Mouse (Mus musculus) heart, embryonic 15.5 days (tissue): ENCODE results near the gene Ly6g5c. TPM values are rescaled to one million over a fixed set of nuclear protein-coding genes. Genes with fewer than 3 reads are reported as not detected.

Experiments used
- ATAC-seq: fragments of 200-750 bp; cut with Nextera tagmentation; replicated peaks from 2 replicates; pipeline ENCODE4 v1.8.0; 2017; ENCODE audit warnings: low read depth, moderate TSS enrichment; ENCODE audit not compliant: insufficient number of reproducible peaks, insufficient read depth, low FRiP score
- H3K27ac ChIP-seq: fragments of 300-500 bp; sonication (generic); 2 replicates; pipeline ENCODE4 v1.5.1; 2015; ENCODE audit warnings: mild to moderate bottlenecking, inconsistent platforms
- H3K27me3 ChIP-seq: fragments of 300-500 bp; sonication (generic); 2 replicates; pipeline ENCODE4 v1.6.1; 2015; ENCODE audit warnings: inconsistent platforms
- H3K36me3 ChIP-seq: fragments of 300-500 bp; sonication (generic); 2 replicates; pipeline ENCODE4 v1.6.1; 2015; ENCODE audit warnings: mild to moderate bottlenecking, inconsistent platforms
- H3K4me1 ChIP-seq: fragments of 300-500 bp; sonication (generic); replicated peaks from 2 replicates; pipeline ENCODE4 v1.6.1; 2015; ENCODE audit warnings: inconsistent platforms
- H3K4me2 ChIP-seq: fragments of 300-500 bp; sonication (generic); 2 replicates; pipeline ENCODE4 v1.6.1; 2015; ENCODE audit warnings: inconsistent platforms, mild to moderate bottlenecking, moderate library complexity
- H3K4me3 ChIP-seq: fragments of 300-500 bp; sonication (generic); 2 replicates; pipeline ENCODE4 v1.5.1; 2015; ENCODE audit warnings: mild to moderate bottlenecking, inconsistent platforms
- H3K9ac ChIP-seq: fragments of 300-500 bp; sonication (generic); 2 replicates; pipeline ENCODE4 v1.6.1; 2015; ENCODE audit warnings: mild to moderate bottlenecking, inconsistent platforms
- H3K9me3 ChIP-seq: fragments of 300-500 bp; sonication (generic); replicated peaks from 2 replicates; pipeline ENCODE4 v1.6.1; 2016; ENCODE audit warnings: inconsistent platforms
- WGBS: fragments of 180-500 bp; shearing (Covaris S2); methylation state at CpG from one replicate; pipeline ENCODE4 v1.1.7; 2015; ENCODE audit warnings: mixed read lengths; 5-methylcytosine and 5-hydroxymethylcytosine counted together
- polyA plus RNA-seq: library from polyadenylated mRNA; unstranded; fragments of >200 nt; fragmentation: Nextera tagmentation; extraction: Ambion mirVana; gene quantifications from 2 replicates; pipeline ENCODE4 v1.2.1, GENCODE M21; 2015

Gene Ly6g5c
- polyA plus RNA-seq, 1 experiment from 2014 or later: not detected

GRCm38 (mm10) chr17:35068213-35068914 lies 39.7 kb upstream of the Ly6g5c start:
- Histone ChIP-seq H3K4me3 (no peak overlapping the region), H3K4me2 (no peak overlapping the region), H3K9ac (no peak overlapping the region), H3K27me3 (peaks cover 51% of the 10 kb centered on the region), H3K36me3 (no peaks in the 10 kb centered on the region), H3K9me3 (no peaks in the 10 kb centered on the region), H3K4me1 (peaks cover 22% of the 10 kb centered on the region), H3K27ac (no peak overlapping the region)
- ATAC-seq: no peak
- WGBS: 69% methylated on average over 17 of the region's 17 CpGs

DNA sequence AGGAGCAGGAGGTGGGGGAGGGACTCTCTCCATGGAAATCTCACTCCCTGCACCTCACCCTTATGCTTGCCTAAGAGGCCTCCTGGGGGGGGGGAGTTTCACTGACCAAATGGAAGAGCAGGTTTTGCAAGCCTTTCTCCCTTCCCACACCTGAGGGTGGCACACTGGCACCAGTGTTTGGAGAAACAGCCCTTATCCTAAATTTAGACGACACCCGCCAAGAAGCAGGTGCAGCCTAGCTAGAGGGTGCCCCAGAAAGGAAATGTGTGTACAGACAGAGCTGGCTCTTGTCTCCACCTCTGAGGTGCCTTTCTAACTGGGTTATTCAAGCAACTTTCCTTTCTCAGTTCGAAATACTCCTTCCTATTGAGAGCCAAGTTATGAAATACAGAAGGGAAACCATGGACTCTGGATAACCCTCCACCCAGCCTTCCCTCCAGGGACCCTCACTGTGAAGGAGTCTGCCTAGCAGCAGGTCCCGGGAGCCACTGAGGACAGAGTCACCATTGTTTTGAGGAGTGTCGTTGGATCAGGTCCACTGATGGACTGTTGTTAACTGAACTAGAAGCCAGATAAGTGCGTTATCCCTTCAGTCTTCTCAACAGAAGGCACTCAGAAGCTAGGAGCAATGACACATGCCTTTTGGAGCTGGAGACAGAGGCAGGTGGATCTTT lies 37.4 kb upstream of the Ly6g5c start:
- Histone ChIP-seq H3K4me3 (no peak overlapping the region), H3K27me3 (peaks cover 34% of the 10 kb centered on the region), H3K27ac (no peak overlapping the region), H3K4me2 (no peak overlapping the region), H3K9me3 (no peaks in the 10 kb centered on the region), H3K9ac (no peak overlapping the region), H3K4me1 (peaks cover 6% of the 10 kb centered on the region), H3K36me3 (no peaks in the 10 kb centered on the region)
- WGBS: 41% methylated on average over 6 of the region's 6 CpGs
- no peak for ATAC-seq

DNA sequence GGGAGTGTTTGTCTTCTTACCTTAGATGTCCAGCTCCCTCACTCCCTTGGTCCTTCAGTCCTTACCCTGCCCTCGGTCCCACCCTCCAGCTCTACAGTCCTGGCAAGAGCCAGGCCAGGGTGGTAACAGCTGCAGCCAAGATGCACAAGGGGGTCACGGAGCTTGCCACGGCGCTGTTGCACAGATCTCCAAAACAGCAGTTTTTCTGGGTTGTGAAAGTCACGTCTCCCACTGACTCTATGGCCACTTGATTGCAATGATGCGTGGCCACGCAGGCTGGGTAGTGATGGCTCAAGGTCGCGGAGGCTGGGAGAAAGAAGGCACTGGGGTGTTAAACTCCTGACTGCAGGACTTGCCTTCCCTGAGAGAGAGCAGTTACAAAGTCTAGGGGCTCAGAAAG lies 36.6 kb upstream of the Ly6g5c start:
- Histone ChIP-seq H3K4me1 (peaks cover 5% of the 10 kb centered on the region), H3K27me3 (peaks cover 27% of the 10 kb centered on the region), H3K9ac (no peak overlapping the region), H3K27ac (no peak overlapping the region), H3K4me2 (no peak overlapping the region), H3K4me3 (no peak overlapping the region), H3K36me3 (no peaks in the 10 kb centered on the region), H3K9me3 (no peaks in the 10 kb centered on the region)
- ATAC-seq: no peak
- 70% methylated on average over 9 of the region's 9 CpGs for WGBS

DNA sequence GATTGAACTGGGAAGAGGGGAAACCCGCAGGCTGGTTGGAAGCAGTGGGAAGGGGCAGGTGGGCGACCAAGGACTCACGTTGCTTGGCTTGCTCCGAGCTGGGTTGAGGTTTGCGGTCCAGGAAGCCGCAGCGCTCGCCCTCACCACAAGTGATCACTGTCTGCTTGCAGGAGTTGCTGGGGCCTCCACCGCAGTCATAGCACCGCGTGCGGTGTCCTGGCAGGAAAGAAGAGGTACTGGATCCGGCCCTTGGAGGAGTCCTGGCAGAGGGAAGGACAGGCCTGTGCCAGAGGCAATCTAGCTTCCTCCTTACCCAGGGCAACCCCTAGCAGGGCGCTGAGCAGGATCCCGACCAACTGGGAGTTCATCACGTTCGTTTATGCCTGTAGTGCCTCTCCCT lies 34.0 kb upstream of the Ly6g5c start:
- Histone ChIP-seq H3K9me3 (no peaks in the 10 kb centered on the region), H3K4me2 (no peak overlapping the region), H3K4me1 (peaks cover 20% of the 10 kb centered on the region), H3K9ac (no peak overlapping the region), H3K36me3 (no peaks in the 10 kb centered on the region), H3K27ac (no peak overlapping the region), H3K4me3 (no peak overlapping the region), H3K27me3 (peaks cover 2% of the 10 kb centered on the region; the same call in 1 of the 2 replicates)
- no peak for ATAC-seq
- WGBS: 47% methylated on average over 17 of the region's 17 CpGs

- no peaks in the 10 kb centered on the region for H3K9me3 ChIP-seq
- H3K4me2 ChIP-seq: peak within 1 kb of the TSS; percentile 59
- H3K27me3 ChIP-seq: peaks cover 4% of the 10 kb centered on the region; the same call in 1 of the 2 replicates
- H3K36me3 ChIP-seq: no peaks in the 10 kb centered on the region
- H3K4me1 ChIP-seq: peaks cover 26% of the 10 kb centered on the region
- WGBS: 33% methylated on average over 10 of the region's 10 CpGs
- H3K27ac ChIP-seq: peak within 1 kb of the TSS; percentile 10; the same call in 1 of the 2 replicates
- peak within 1 kb of the TSS; percentile 37 for H3K4me3 ChIP-seq
- ATAC-seq: no peak
- peak within 1 kb of the TSS; percentile 42 for H3K9ac ChIP-seq
Measured at GRCm38 (mm10) chr17:35076507-35077176, 31.4 kb upstream of the Ly6g5c start, which contains the start of gene Ly6g6e. Ly6g6e (plus strand) TSS chr17:35076902.

DNA sequence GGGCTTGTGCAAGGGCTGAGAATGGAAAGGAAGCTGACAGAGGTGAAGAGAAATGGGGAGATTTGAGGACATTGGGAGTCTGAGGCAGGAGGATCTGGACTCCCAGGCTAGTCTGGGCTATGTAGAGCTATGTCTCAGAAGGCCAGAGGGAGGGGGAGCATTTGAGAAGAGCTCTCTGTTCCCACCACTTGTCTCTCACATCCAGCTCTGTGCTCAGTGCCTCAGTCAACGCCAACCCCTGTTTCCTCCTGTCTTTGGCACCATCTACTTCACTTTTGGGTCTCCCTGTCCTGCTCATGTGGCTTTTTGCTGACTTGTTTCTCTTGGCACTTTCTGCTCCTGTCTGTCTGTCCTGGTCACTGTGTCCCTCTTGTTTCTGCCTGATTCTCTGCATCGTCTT lies 30.8 kb upstream of the Ly6g5c start:
- WGBS: 41% methylated on average over 2 of the region's 2 CpGs
- no peak for ATAC-seq
- Histone ChIP-seq H3K4me2 (peak overlapping the region; percentile 59), H3K27me3 (peaks cover 4% of the 10 kb centered on the region; the same call in 1 of the 2 replicates), H3K9me3 (no peaks in the 10 kb centered on the region), H3K4me1 (peaks cover 26% of the 10 kb centered on the region), H3K4me3 (peak overlapping the region; percentile 37), H3K9ac (peak overlapping the region; percentile 14; the same call in 1 of the 2 replicates), H3K36me3 (no peaks in the 10 kb centered on the region), H3K27ac (peak overlapping the region; percentile 10; the same call in 1 of the 2 replicates)

- peaks cover 4% of the 10 kb centered on the region; the same call in 1 of the 2 replicates for H3K27me3 ChIP-seq
- H3K9me3 ChIP-seq: no peaks in the 10 kb centered on the region
- peak within 1 kb of the TSS; percentile 59 for H3K4me2 ChIP-seq
- H3K36me3 ChIP-seq: no peaks in the 10 kb centered on the region
- peak within 1 kb of the TSS; percentile 37 for H3K4me3 ChIP-seq
- peak within 1 kb of the TSS; percentile 42 for H3K9ac ChIP-seq
- ATAC-seq: peak; percentile 43; the same call in 1 of the 2 replicates
- 12% methylated on average over 14 of the region's 14 CpGs for WGBS
- peak within 1 kb of the TSS; percentile 10; the same call in 1 of the 2 replicates for H3K27ac ChIP-seq
- H3K4me1 ChIP-seq: peaks cover 26% of the 10 kb centered on the region
Measured at GRCm38 (mm10) chr17:35077786-35078233, 30.3 kb upstream of the Ly6g5c start, which contains the start of gene Ly6g6d. Ly6g6d (minus strand) TSS chr17:35078065.

DNA sequence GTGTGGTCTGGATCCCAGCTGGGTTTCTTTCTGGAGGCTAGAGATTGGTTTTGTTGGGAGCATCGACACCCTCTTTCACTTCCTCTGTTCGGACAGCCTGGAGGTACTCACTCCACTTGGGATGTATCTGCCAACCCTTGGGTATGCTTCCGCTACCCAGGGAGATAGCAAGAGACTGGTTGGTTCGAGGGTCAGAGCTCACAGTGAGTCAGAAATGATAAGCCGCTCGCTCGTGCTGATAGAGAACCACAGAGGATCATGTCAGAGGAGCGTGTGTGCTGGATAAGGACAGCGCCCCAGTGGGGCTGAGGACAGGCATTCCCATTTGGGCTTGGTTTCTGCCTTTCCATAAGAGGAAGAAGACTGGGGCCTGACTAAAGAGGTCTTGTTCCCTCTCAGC lies 28.3 kb upstream of the Ly6g5c start:
- Histone ChIP-seq H3K4me1 (peaks cover 26% of the 10 kb centered on the region), H3K9ac (no peak overlapping the region), H3K9me3 (no peaks in the 10 kb centered on the region), H3K4me3 (no peak overlapping the region), H3K4me2 (peak overlapping the region; percentile 52), H3K27me3 (0 out of 2 replicates have a peak, but pooled peaks cover 4% of the 10 kb centered on the region), H3K27ac (0 out of 2 replicates have a peak overlapping the region, but pooled peaks have one; percentile 8), H3K36me3 (no peaks in the 10 kb centered on the region)
- no peak; the same call in 1 of the 2 replicates for ATAC-seq
- WGBS: 17% methylated on average over 9 of the region's 9 CpGs

GRCm38 (mm10) chr17:35080248-35080647 lies 27.8 kb upstream of the Ly6g5c start:
- 0 out of 2 replicates have a peak overlapping the region, but pooled peaks have one; percentile 8 for H3K27ac ChIP-seq
- 35% methylated on average over 6 of the region's 6 CpGs for WGBS
- no peaks in the 10 kb centered on the region for H3K36me3 ChIP-seq
- H3K4me1 ChIP-seq: peaks cover 26% of the 10 kb centered on the region
- H3K27me3 ChIP-seq: 0 out of 2 replicates have a peak, but pooled peaks cover 4% of the 10 kb centered on the region
- H3K9ac ChIP-seq: no peak overlapping the region
- H3K4me2 ChIP-seq: peak overlapping the region; percentile 52
- H3K9me3 ChIP-seq: no peaks in the 10 kb centered on the region
- no peak overlapping the region for H3K4me3 ChIP-seq
- no peak for ATAC-seq

GRCm38 (mm10) chr17:35080710-35081109 lies 27.4 kb upstream of the Ly6g5c start:
- Histone ChIP-seq H3K4me2 (no peak overlapping the region), H3K9me3 (no peaks in the 10 kb centered on the region), H3K4me1 (peaks cover 26% of the 10 kb centered on the region), H3K9ac (no peak overlapping the region), H3K27ac (no peak overlapping the region), H3K27me3 (0 out of 2 replicates have a peak, but pooled peaks cover 4% of the 10 kb centered on the region), H3K4me3 (no peak overlapping the region), H3K36me3 (no peaks in the 10 kb centered on the region)
- no peak for ATAC-seq
- WGBS: 82% methylated on average over 4 of the region's 4 CpGs
